ENCODE assay signal across 11 mouse cellular contexts in the genomic region with DNA sequence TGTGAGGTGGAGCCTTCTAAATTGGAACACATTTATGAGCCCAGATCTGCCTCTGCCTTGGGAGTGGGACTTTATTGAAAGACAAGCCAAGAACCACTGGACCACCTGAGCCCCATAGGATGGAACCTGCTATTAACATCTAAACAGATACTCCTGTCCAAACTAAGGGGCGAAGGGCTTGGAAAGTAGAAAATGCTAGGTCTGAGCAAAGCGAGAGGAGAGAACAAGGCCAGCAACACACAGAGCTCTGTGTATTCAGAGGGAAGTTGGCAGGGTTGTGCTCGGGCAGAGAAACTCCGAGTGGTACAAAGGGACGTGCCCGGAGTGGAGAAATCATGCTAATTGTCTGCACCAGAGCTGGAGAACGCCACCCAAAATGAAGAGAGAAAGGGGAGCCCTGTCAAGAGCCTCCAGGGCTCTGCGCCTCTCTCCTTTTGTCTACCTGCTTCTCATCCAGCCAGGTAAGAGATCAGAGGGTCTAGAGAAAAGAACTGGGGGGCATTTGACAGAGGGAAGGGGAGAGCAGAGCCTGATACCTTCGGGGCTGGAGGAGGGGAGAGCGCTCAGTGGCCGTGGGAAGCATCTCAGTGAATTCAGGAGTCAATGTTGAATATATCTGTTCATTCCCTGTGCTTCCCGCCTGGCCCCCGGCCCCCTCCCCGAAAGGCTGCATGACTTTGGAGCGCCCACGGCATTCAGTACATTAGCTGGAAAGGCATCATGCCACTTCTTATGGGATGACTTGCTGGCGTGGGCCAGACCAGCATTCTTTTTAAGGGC. TPM values are rescaled to one million over a fixed set of nuclear protein-coding genes. Genes with fewer than 3 reads are reported as not detected.
A peak's percentile ranks its signal among the peaks of the same experiment; 100 is the strongest.
DNase-seq lines count a peak whose midpoint lies in the region; ATAC-seq lines count a peak whose summit lies in the region.
"Had no signal": no experiment of that assay in that cellular context is flagged by ENCODE, and none has a peak within 500 bp of the region (broad histone marks: within the 10 kb centered on the region; RNA-seq: fewer than 3 reads in every experiment).

Gene Hepacam, plus strand, starts transcription at position 51 of the 780 bp plus-strand sequence.

- H3K9ac ChIP-seq in kidney, embryonic 16.5 days (replicated peaks; ENCODE audit: low read length), result no peak within 1 kb of the TSS
- no peak within 1 kb of the TSS for H3K9ac ChIP-seq in neural tube, embryonic 14.5 days (replicated peaks; ENCODE audit: low read depth, low read length)
- H3K9ac ChIP-seq: embryonic facial prominence, embryonic 13.5 days had no signal

- H3K27ac ChIP-seq in kidney, embryonic 16.5 days (ENCODE audit: low read length), result peak within 1 kb of the TSS; percentile 25; the same call in 1 of the 2 replicates
- H3K27ac ChIP-seq in neural tube, embryonic 14.5 days (ENCODE audit: low read depth, low read length), result peak within 1 kb of the TSS; percentile 78
- H3K27ac ChIP-seq: embryonic facial prominence, embryonic 13.5 days; heart, embryonic 10.5 days had no signal

- DNase-seq in cerebellum, adult 8-10 months, result no peak
- DNase-seq in kidney, postnatal 4 days, result no peak
- DNase-seq in layer of hippocampus, adult 9-11 months, result peak; percentile 81
- no peak for DNase-seq in thymus, postnatal 0 days (ENCODE audit: low spot score)
- no peak for DNase-seq in natural killer cell, adult 2 months (ENCODE audit: low spot score in 2 of 2)
- DNase-seq: lung, adult 18-20 months had no signal

- H3K36me3 ChIP-seq in kidney, embryonic 16.5 days (ENCODE audit: insufficient read depth, low read length), result no peaks in the 10 kb centered on the region
- H3K36me3 ChIP-seq in neural tube, embryonic 14.5 days (ENCODE audit: control insufficient read depth, insufficient read depth, low read length), result no peaks in the 10 kb centered on the region
- H3K36me3 ChIP-seq: embryonic facial prominence, embryonic 13.5 days; heart, embryonic 10.5 days had no signal

- H3K4me3 ChIP-seq in kidney, embryonic 16.5 days (ENCODE audit: low read length), result no peak within 1 kb of the TSS
- H3K4me3 ChIP-seq in neural tube, embryonic 14.5 days (ENCODE audit: low read depth, low read length), result 0 out of 2 replicates have a peak within 1 kb of the TSS, but pooled peaks have one; percentile 7
- H3K4me3 ChIP-seq: embryonic facial prominence, embryonic 13.5 days; heart, embryonic 10.5 days had no signal

- no peaks in the 10 kb centered on the region for H3K27me3 ChIP-seq in kidney, embryonic 16.5 days (ENCODE audit: insufficient read depth, low read length)
- no peaks in the 10 kb centered on the region for H3K27me3 ChIP-seq in neural tube, embryonic 14.5 days (ENCODE audit: control insufficient read depth, insufficient read depth, low read length)
- H3K27me3 ChIP-seq: embryonic facial prominence, embryonic 13.5 days had no signal

- no peak within 1 kb of the TSS for H3K4me2 ChIP-seq in kidney, embryonic 16.5 days (replicated peaks; ENCODE audit: low read depth, low read length)
- 0 out of 2 replicates have a peak within 1 kb of the TSS, but pooled peaks have one; percentile 8 for H3K4me2 ChIP-seq in neural tube, embryonic 14.5 days (ENCODE audit: low read depth, low read length)
- H3K4me2 ChIP-seq: embryonic facial prominence, embryonic 13.5 days had no signal

- H3K4me1 ChIP-seq in kidney, embryonic 16.5 days (ENCODE audit: insufficient read depth, low read length), result peaks cover 2% of the 10 kb centered on the region; the same call in 1 of the 2 replicates
- H3K4me1 ChIP-seq in neural tube, embryonic 14.5 days (ENCODE audit: control insufficient read depth, insufficient read depth, low read length), result no peaks in the 10 kb centered on the region
- H3K4me1 ChIP-seq: embryonic facial prominence, embryonic 13.5 days; heart, embryonic 10.5 days had no signal

- 89% methylated on average over 17 of the region's 17 CpGs for WGBS in kidney, embryonic 16.5 days
- 83% methylated on average over 17 of the region's 17 CpGs for WGBS in neural tube, embryonic 14.5 days

- no peaks in the 10 kb centered on the region for H3K9me3 ChIP-seq in kidney, embryonic 16.5 days (ENCODE audit: low read length)
- no peaks in the 10 kb centered on the region for H3K9me3 ChIP-seq in neural tube, embryonic 14.5 days (ENCODE audit: control insufficient read depth, low read length)
- H3K9me3 ChIP-seq: embryonic facial prominence, embryonic 13.5 days; heart, embryonic 10.5 days had no signal

- ATAC-seq in cerebellum, adult (ENCODE audit: insufficient number of reproducible peaks, low FRiP score, low TSS enrichment), result peak; percentile 10; the same call in 1 of the 2 replicates
- ATAC-seq in kidney, embryonic 16.5 days (ENCODE audit: low FRiP score, low TSS enrichment), result no peak
- peak; percentile 71; the same call in 1 of the 2 replicates for ATAC-seq in neural tube, embryonic 14.5 days (ENCODE audit: low read depth)

RNA-seq across cellular contexts. Expression of gene Hepacam, which starts in this region (rescaled TPM):
- polyA plus RNA-seq in kidney, embryonic 16.5 days (2015; fragmentation: Nextera tagmentation; extraction: Ambion mirVana), result 0.05 TPM in 1 of 2 replicates, not detected in the other
- polyA plus RNA-seq in neural tube, embryonic 14.5 days (2014; fragmentation: Nextera tagmentation; extraction: Ambion mirVana), result 10.5 and 20.8 TPM in 2 replicates
- 0.10 TPM in 1 of 2 replicates, not detected in the other for polyA plus RNA-seq in thymus, postnatal 0 days (2015; fragmentation: Nextera tagmentation; extraction: Ambion mirVana)
- polyA plus RNA-seq: embryonic facial prominence, embryonic 13.5 days; heart, embryonic 10.5 days had no signal

Comparison
In these comparisons a context has a peak if more than half of its experiments do, and no peak if none do; other contexts are left out.
1. RNA of gene Hepacam (polyA plus RNA-seq): 10.5 to 20.8 TPM in neural tube, embryonic 14.5 days; 0.10 TPM in thymus, postnatal 0 days and 0.05 TPM in kidney, embryonic 16.5 days; every median in the first group is over 10 times any median in the second.